Mouse (Mus musculus) limb, embryonic 10.5 days (tissue): ENCODE results near the gene Olfr38. TPM values are rescaled to one million over a fixed set of nuclear protein-coding genes. Genes with fewer than 3 reads are reported as not detected.

Experiments used
- DNase-seq: peaks from one replicate; pipeline ENCODE4 v3.0.0-alpha.2; 2017; ENCODE audit warnings: low spot score
- H3K27ac ChIP-seq: fragments of 300-500 bp; sonication (generic); 2 replicates; pipeline ENCODE4 v1.5.1; 2016; ENCODE audit warnings: mild to moderate bottlenecking
- H3K27me3 ChIP-seq: fragments of 300-500 bp; sonication (generic); 2 replicates; pipeline ENCODE4 v1.6.1; 2016; ENCODE audit warnings: low read depth, mild to moderate bottlenecking; ENCODE audit not compliant: poor library complexity, severe bottlenecking
- H3K36me3 ChIP-seq: fragments of 300-500 bp; sonication (generic); 2 replicates; pipeline ENCODE4 v1.6.1; 2016; ENCODE audit warnings: mild to moderate bottlenecking, moderate library complexity
- H3K4me1 ChIP-seq: fragments of 300-500 bp; sonication (generic); 2 replicates; pipeline ENCODE4 v1.6.1; 2016
- H3K4me3 ChIP-seq: fragments of 300-500 bp; sonication (generic); 2 replicates; pipeline ENCODE4 v1.5.1; 2016; ENCODE audit warnings: mild to moderate bottlenecking, moderate library complexity
- H3K9me3 ChIP-seq: fragments of 300-500 bp; sonication (generic); replicated peaks from 2 replicates; pipeline ENCODE4 v1.6.1; 2016; ENCODE audit warnings: mild to moderate bottlenecking
- WGBS: fragments of 180-500 bp; shearing (Covaris S2); methylation state at CpG from one replicate; pipeline ENCODE4 v1.1.7; 2016; 5-methylcytosine and 5-hydroxymethylcytosine counted together
- polyA plus RNA-seq: library from polyadenylated mRNA; unstranded; fragments of >200 nt; fragmentation: Nextera tagmentation; extraction: Ambion mirVana; gene quantifications from 2 replicates; pipeline ENCODE4 v1.2.1, GENCODE M21; 2016

Olfr38 gene
- not detected in 2 replicates for polyA plus RNA-seq

DNA sequence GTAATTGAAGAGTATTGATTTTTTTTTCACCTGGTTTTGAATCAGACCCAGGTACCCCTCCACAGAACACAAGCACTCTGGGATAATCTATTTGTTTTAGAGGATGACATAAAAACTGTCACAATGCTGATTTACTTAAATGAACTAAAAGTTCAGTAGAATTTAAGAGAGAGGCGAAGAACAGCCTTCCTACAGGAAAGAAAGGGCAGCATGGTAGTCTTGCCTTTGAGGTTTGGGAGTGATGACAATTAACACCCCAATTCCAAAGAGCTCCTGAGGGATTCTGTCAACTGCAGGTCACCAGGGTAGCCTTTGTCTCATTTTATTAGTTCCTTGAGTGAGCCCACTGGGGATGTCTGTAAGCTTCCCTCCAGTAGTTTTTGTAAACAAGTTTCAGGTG is at the start of gene Olfr38:
Gene Olfr38, plus strand, starts transcription at position 301 of the 400 bp plus-strand sequence.
- WGBS, result 81% methylated on average over 1 of the region's 1 CpGs
- Histone ChIP-seq H3K27ac (no peak within 1 kb of the TSS), H3K9me3 (no peaks in the 10 kb centered on the region), H3K36me3 (no peaks in the 10 kb centered on the region), H3K27me3 (no peaks in the 10 kb centered on the region), H3K4me1 (no peaks in the 10 kb centered on the region), H3K4me3 (no peak within 1 kb of the TSS)
- DNase-seq, result no peak

- WGBS, result 1% methylated on average over 28 of the region's 28 CpGs
- peak; percentile 79 for DNase-seq
These were observed 46.7 kb upstream of the Olfr38 start, which contains the start of gene Tcaf1 for GRCm38 (mm10) chr6:42709291-42710211. Tcaf1 (minus strand) TSS chr6:42710088.

GRCm38 (mm10) chr6:42714668-42715067 is 41.5 kb upstream of the Olfr38 start:
- no peak overlapping the region for H3K4me3 ChIP-seq
- DNase-seq, result no peak
- H3K4me1 ChIP-seq, result no peaks in the 10 kb centered on the region
- no peaks in the 10 kb centered on the region for H3K27me3 ChIP-seq
- no peaks in the 10 kb centered on the region for H3K36me3 ChIP-seq
- H3K27ac ChIP-seq, result no peak overlapping the region
- H3K9me3 ChIP-seq, result no peaks in the 10 kb centered on the region
- WGBS, result 82% methylated on average over 8 of the region's 8 CpGs

More at GRCm38 (mm10) chr6:42709291-42710211, 46.7 kb upstream of the Olfr38 start, which contains the start of gene Tcaf1:
- H3K27me3 ChIP-seq, result no peaks in the 10 kb centered on the region
- peak within 1 kb of the TSS; percentile 95 for H3K27ac ChIP-seq
- H3K4me3 ChIP-seq, result peak within 1 kb of the TSS; percentile 81
- no peaks in the 10 kb centered on the region for H3K9me3 ChIP-seq
- no peaks in the 10 kb centered on the region for H3K36me3 ChIP-seq
- H3K4me1 ChIP-seq, result 0 out of 2 replicates have a peak, but pooled peaks cover 10% of the 10 kb centered on the region

DNA sequence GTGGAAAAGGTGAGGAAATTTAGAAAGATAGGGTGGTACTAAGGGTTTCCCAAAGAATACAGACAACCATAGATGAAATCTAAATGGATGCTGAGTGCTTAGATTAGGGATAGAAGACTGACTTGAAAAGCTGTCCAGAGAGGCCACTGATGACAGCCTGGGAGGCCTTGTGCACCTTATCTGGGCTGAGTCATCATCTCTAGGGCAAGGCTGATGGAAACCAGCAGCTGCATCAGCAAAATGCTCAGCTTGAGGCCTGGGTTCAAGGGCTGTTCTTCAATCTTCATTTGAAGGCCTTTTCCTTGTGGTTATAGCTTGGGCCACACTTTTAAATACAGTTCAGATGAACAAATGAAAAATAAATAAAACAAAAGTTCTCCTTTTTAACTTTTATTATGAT is 38.2 kb upstream of the Olfr38 start:
- Histone ChIP-seq H3K9me3 (no peaks in the 10 kb centered on the region), H3K27me3 (no peaks in the 10 kb centered on the region), H3K36me3 (no peaks in the 10 kb centered on the region), H3K4me3 (no peak overlapping the region), H3K27ac (no peak overlapping the region), H3K4me1 (no peaks in the 10 kb centered on the region)
- no peak for DNase-seq

DNA sequence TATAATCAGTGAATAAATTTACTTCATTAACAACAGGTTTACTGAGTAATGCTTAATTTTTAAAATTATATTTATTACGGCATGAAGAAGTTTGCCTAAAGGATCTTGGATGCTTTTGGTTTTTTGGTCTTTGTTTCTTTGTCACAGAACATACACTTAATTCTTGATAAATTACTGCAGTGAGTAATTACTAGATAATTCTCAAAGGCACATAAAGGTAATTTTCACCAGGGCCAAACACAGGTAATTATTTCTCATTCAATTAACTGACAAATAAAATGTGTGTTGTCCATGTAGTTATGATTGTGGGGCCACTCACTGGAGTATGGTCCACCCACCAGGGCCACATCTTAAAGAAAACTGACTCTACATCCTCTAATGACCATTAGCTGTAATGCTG is 17.1 kb upstream of the Olfr38 start, which contains the start of gene Olfr453:
Gene Olfr453, plus strand, starts transcription at position 301 of the 400 bp plus-strand sequence.
- Histone ChIP-seq H3K27ac (no peak within 1 kb of the TSS), H3K36me3 (no peaks in the 10 kb centered on the region), H3K9me3 (no peaks in the 10 kb centered on the region), H3K4me1 (no peaks in the 10 kb centered on the region), H3K27me3 (no peaks in the 10 kb centered on the region), H3K4me3 (no peak within 1 kb of the TSS)
- no peak for DNase-seq
- WGBS, result 98% methylated on average over 1 of the region's 1 CpGs

DNA sequence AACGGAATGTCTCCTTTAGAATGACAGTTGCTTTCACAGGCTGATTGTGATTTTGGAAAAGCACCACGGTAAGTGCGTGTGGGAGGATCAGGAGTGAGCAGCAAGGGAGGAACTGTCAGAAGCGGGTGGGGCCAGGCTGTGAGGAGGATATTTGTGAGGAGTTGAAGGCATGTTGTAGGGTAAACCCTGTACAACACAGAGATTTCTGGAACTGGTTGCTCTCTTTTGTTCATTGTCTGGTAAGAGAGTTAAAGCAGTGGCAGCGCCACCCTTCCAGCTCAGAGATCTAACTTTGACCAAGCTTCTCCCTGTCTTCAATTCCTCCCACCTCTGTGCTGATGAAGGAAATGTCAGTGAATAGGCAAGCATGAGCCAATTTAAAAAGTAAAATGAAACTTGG is 13.9 kb upstream of the Olfr38 start:
- H3K9me3 ChIP-seq, result no peaks in the 10 kb centered on the region
- H3K4me3 ChIP-seq, result no peak overlapping the region
- no peaks in the 10 kb centered on the region for H3K36me3 ChIP-seq
- no peaks in the 10 kb centered on the region for H3K27me3 ChIP-seq
- 76% methylated on average over 5 of the region's 5 CpGs for WGBS
- H3K27ac ChIP-seq, result no peak overlapping the region
- H3K4me1 ChIP-seq, result no peaks in the 10 kb centered on the region
- no peak for DNase-seq

DNA sequence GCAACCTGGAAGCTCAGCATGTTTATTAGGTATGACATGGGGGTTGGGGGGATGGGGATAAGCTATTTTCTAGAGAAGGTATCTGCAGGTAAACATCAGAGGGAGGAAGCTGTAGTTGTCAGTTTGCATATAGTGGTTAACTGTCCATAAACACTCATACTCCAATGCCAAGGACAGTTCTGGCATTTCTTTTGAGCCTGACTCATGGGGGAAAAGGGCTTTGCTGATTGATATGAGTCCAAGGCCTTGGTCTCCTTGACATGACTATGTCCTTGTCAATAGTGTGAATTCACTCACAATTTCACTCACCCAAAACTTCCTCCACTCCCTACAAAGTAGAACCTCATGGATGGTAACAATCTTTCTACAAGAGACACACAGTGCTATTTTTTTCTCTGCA is 8.4 kb upstream of the Olfr38 start:
- H3K27me3 ChIP-seq, result no peaks in the 10 kb centered on the region
- no peaks in the 10 kb centered on the region for H3K9me3 ChIP-seq
- no peaks in the 10 kb centered on the region for H3K4me1 ChIP-seq
- no peak overlapping the region for H3K4me3 ChIP-seq
- no peak overlapping the region for H3K27ac ChIP-seq
- DNase-seq, result no peak
- H3K36me3 ChIP-seq, result no peaks in the 10 kb centered on the region

GRCm38 (mm10) chr6:42777066-42777465 is 20.9 kb downstream of the Olfr38 start:
- no peak for DNase-seq
- Histone ChIP-seq H3K27ac (no peak overlapping the region), H3K4me3 (no peak overlapping the region), H3K4me1 (no peaks in the 10 kb centered on the region), H3K36me3 (no peaks in the 10 kb centered on the region), H3K27me3 (no peaks in the 10 kb centered on the region), H3K9me3 (no peaks in the 10 kb centered on the region)
- 95% methylated on average over 1 of the region's 1 CpGs for WGBS

- no peak within 1 kb of the TSS for H3K4me3 ChIP-seq
- no peak for DNase-seq
- H3K4me1 ChIP-seq, result no peaks in the 10 kb centered on the region
- no peak within 1 kb of the TSS for H3K27ac ChIP-seq
- no peaks in the 10 kb centered on the region for H3K36me3 ChIP-seq
- H3K9me3 ChIP-seq, result no peaks in the 10 kb centered on the region
- no peaks in the 10 kb centered on the region for H3K27me3 ChIP-seq
These were observed 28.6 kb downstream of the Olfr38 start, which contains the start of gene Olfr452 for GRCm38 (mm10) chr6:42784793-42785192. Olfr452 (plus strand) TSS chr6:42785093.

GRCm38 (mm10) chr6:42790247-42790948 is 34.2 kb downstream of the Olfr38 start:
- no peaks in the 10 kb centered on the region for H3K27me3 ChIP-seq
- WGBS, result 56% methylated on average over 4 of the region's 4 CpGs
- DNase-seq, result no peak
- no peaks in the 10 kb centered on the region for H3K9me3 ChIP-seq
- H3K4me1 ChIP-seq, result no peaks in the 10 kb centered on the region
- H3K4me3 ChIP-seq, result no peak overlapping the region
- no peaks in the 10 kb centered on the region for H3K36me3 ChIP-seq
- no peak overlapping the region for H3K27ac ChIP-seq

- Histone ChIP-seq H3K27me3 (no peaks in the 10 kb centered on the region), H3K27ac (no peak overlapping the region), H3K4me1 (no peaks in the 10 kb centered on the region), H3K36me3 (no peaks in the 10 kb centered on the region), H3K4me3 (no peak overlapping the region), H3K9me3 (no peaks in the 10 kb centered on the region)
- 85% methylated on average over 9 of the region's 9 CpGs for WGBS
- DNase-seq, result no peak
These were observed 34.8 kb downstream of the Olfr38 start for GRCm38 (mm10) chr6:42790949-42791556.

DNA sequence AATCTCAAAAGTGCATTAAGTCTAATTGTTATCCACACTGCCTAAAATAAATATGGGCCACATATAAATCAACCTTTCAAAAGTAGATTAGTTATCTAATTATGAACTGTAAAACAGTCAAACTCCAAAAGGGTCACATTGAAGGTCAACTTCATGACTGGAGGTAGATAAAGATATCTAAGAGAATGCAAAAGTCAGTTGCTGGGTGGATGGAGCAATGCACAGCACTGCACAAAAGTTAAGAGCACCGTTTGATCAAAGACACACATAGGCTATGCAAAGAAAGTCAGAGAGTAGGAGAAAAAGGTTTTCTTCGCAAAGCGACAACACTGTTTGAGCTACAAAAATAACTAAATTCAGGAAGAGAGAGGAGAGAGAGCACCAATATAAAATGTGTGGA is 38.8 kb downstream of the Olfr38 start:
- Histone ChIP-seq H3K4me3 (no peak overlapping the region), H3K9me3 (no peaks in the 10 kb centered on the region), H3K36me3 (no peaks in the 10 kb centered on the region), H3K27ac (no peak overlapping the region), H3K4me1 (no peaks in the 10 kb centered on the region), H3K27me3 (no peaks in the 10 kb centered on the region)
- DNase-seq, result no peak
- whole genome bisulfite sequencing, result 88% methylated on average over 3 of the region's 3 CpGs

DNA sequence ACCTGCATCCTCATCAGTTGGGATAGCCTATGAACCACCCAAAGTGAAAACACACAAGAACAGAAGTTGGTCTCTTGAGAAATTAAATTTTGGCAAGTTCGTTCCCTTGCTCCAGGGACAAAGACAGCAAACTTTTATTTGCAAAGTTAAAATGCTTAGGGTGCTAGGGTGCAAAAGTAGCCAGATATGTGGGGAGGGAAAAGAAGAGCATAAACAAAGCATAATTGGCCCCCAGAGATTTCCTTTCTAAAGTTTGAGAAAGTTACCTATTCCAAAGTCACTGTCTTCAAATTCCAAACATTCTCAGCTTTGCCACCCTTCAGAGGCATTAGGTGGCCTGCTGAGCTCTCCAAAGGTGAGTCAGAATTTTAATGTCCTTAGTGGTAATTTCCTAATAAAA is 55.4 kb downstream of the Olfr38 start, which contains the start of gene Olfr450:
Gene Olfr450, plus strand, starts transcription at position 301 of the 400 bp plus-strand sequence.
- Histone ChIP-seq H3K4me3 (no peak within 1 kb of the TSS), H3K27me3 (no peaks in the 10 kb centered on the region), H3K27ac (no peak within 1 kb of the TSS), H3K36me3 (no peaks in the 10 kb centered on the region), H3K4me1 (no peaks in the 10 kb centered on the region), H3K9me3 (no peaks in the 10 kb centered on the region)
- no peak for DNase-seq
- WGBS, result 89% methylated on average over 1 of the region's 1 CpGs
